Mouse (Mus musculus): ENCODE results near the gene Mafk. TPM values are rescaled to one million over a fixed set of nuclear protein-coding genes. Genes with fewer than 3 reads are reported as not detected.

The Mafk gene
- polyA plus RNA-seq, 1 experiment from 2014 or later: 13.5 TPM

GRCm38 (mm10) chr5:139817292-139817691 lies 26.0 kb downstream of the Mafk start:
- Histone ChIP-seq H3K27ac (ENCODE audit: low read depth, low read length) (no peak overlapping the region), H3K36me3 (ENCODE audit: control insufficient read depth, insufficient read depth, low read length) (0 out of 2 replicates have a peak, but pooled peaks cover 4% of the 10 kb centered on the region), H3K4me2 (no peak overlapping the region), H3K9me3 (replicated peaks; ENCODE audit: control insufficient read depth, low read length) (no peaks in the 10 kb centered on the region), H3K27me3 (ENCODE audit: control insufficient read depth, insufficient read depth, low read length) (peaks cover 27% of the 10 kb centered on the region), H3K4me3 (ENCODE audit: low read depth, low read length) (no peak overlapping the region), H3K4me1 (ENCODE audit: control insufficient read depth, insufficient read depth, low read length) (no peaks in the 10 kb centered on the region), H3K9ac (ENCODE audit: low read depth, low read length) (no peak overlapping the region)
- WGBS (ENCODE audit: insufficient replicate concordance): 6% methylated on average over 1 of the region's 1 CpGs
- no peak for ATAC-seq (replicated peaks; ENCODE audit: insufficient number of reproducible peaks, low FRiP score, low TSS enrichment)

GRCm38 (mm10) chr5:139818056-139818455 lies 26.7 kb downstream of the Mafk start:
- no peak overlapping the region; the same call in 1 of the 2 replicates for H3K9ac ChIP-seq (ENCODE audit: low read depth, low read length)
- H3K27ac ChIP-seq (ENCODE audit: low read depth, low read length): peak overlapping the region; percentile 35; the same call in 1 of the 2 replicates
- no peak overlapping the region for H3K4me3 ChIP-seq (ENCODE audit: low read depth, low read length)
- H3K9me3 ChIP-seq (replicated peaks; ENCODE audit: control insufficient read depth, low read length): no peaks in the 10 kb centered on the region
- peaks cover 6% of the 10 kb centered on the region; the same call in 1 of the 2 replicates for H3K36me3 ChIP-seq (ENCODE audit: control insufficient read depth, insufficient read depth, low read length)
- peak; percentile 60; the same call in 1 of the 2 replicates for ATAC-seq (replicated peaks; ENCODE audit: insufficient number of reproducible peaks, low FRiP score, low TSS enrichment)
- peaks cover 21% of the 10 kb centered on the region for H3K27me3 ChIP-seq (ENCODE audit: control insufficient read depth, insufficient read depth, low read length)
- H3K4me1 ChIP-seq (ENCODE audit: control insufficient read depth, insufficient read depth, low read length): no peaks in the 10 kb centered on the region
- no peak overlapping the region for H3K4me2 ChIP-seq
- WGBS (ENCODE audit: insufficient replicate concordance): 52% methylated on average over 3 of the region's 3 CpGs

DNA sequence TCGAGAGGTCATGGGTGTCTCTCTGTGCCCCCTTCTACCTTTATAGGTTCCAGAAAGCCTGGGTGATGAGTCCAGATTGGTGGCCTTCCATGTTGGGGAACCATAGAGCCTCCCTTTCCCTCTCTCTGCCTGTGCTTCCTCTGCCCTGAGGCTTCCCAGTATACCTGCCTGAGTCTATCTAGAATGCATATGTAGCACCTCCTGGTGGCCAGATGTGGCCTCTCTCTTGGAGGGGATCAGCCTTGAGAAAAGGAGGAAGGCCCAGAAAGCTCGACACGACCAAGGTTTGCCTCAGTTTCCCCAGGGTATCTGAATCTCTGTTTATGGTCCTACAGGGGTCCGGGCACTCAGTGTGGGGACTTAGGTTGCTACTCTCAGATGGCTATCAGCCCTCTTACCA lies 27.5 kb downstream of the Mafk start:
- Histone ChIP-seq H3K36me3 (ENCODE audit: control insufficient read depth, insufficient read depth, low read length) (peaks cover 13% of the 10 kb centered on the region), H3K4me2 (no peak overlapping the region), H3K4me3 (ENCODE audit: low read depth, low read length) (no peak overlapping the region), H3K27me3 (ENCODE audit: control insufficient read depth, insufficient read depth, low read length) (peaks cover 15% of the 10 kb centered on the region), H3K9me3 (replicated peaks; ENCODE audit: control insufficient read depth, low read length) (no peaks in the 10 kb centered on the region), H3K4me1 (ENCODE audit: control insufficient read depth, insufficient read depth, low read length) (no peaks in the 10 kb centered on the region), H3K9ac (ENCODE audit: low read depth, low read length) (no peak overlapping the region), H3K27ac (ENCODE audit: low read depth, low read length) (peak overlapping the region; percentile 35; the same call in 1 of the 2 replicates)
- 38% methylated on average over 4 of the region's 4 CpGs for WGBS (ENCODE audit: insufficient replicate concordance)
- ATAC-seq (replicated peaks; ENCODE audit: insufficient number of reproducible peaks, low FRiP score, low TSS enrichment): 0 out of 2 replicates have a peak, but pooled peaks have one; percentile 52

GRCm38 (mm10) chr5:139819538-139820181 lies 28.3 kb downstream of the Mafk start, which contains the start of gene Tmem184a:
Gene Tmem184a (minus strand): TSS chr5:139819917.
- no peak for ATAC-seq (replicated peaks; ENCODE audit: insufficient number of reproducible peaks, low FRiP score, low TSS enrichment)
- no peak within 1 kb of the TSS for H3K27ac ChIP-seq (ENCODE audit: low read depth, low read length)
- WGBS (ENCODE audit: insufficient replicate concordance): 83% methylated on average over 9 of the region's 9 CpGs
- H3K4me3 ChIP-seq (ENCODE audit: low read depth, low read length): no peak within 1 kb of the TSS
- H3K4me1 ChIP-seq (ENCODE audit: control insufficient read depth, insufficient read depth, low read length): no peaks in the 10 kb centered on the region
- peaks cover 13% of the 10 kb centered on the region for H3K36me3 ChIP-seq (ENCODE audit: control insufficient read depth, insufficient read depth, low read length)
- peaks cover 6% of the 10 kb centered on the region; the same call in 1 of the 2 replicates for H3K27me3 ChIP-seq (ENCODE audit: control insufficient read depth, insufficient read depth, low read length)
- no peak within 1 kb of the TSS for H3K9ac ChIP-seq (ENCODE audit: low read depth, low read length)
- no peak within 1 kb of the TSS for H3K4me2 ChIP-seq
- H3K9me3 ChIP-seq (replicated peaks; ENCODE audit: control insufficient read depth, low read length): no peaks in the 10 kb centered on the region

DNA sequence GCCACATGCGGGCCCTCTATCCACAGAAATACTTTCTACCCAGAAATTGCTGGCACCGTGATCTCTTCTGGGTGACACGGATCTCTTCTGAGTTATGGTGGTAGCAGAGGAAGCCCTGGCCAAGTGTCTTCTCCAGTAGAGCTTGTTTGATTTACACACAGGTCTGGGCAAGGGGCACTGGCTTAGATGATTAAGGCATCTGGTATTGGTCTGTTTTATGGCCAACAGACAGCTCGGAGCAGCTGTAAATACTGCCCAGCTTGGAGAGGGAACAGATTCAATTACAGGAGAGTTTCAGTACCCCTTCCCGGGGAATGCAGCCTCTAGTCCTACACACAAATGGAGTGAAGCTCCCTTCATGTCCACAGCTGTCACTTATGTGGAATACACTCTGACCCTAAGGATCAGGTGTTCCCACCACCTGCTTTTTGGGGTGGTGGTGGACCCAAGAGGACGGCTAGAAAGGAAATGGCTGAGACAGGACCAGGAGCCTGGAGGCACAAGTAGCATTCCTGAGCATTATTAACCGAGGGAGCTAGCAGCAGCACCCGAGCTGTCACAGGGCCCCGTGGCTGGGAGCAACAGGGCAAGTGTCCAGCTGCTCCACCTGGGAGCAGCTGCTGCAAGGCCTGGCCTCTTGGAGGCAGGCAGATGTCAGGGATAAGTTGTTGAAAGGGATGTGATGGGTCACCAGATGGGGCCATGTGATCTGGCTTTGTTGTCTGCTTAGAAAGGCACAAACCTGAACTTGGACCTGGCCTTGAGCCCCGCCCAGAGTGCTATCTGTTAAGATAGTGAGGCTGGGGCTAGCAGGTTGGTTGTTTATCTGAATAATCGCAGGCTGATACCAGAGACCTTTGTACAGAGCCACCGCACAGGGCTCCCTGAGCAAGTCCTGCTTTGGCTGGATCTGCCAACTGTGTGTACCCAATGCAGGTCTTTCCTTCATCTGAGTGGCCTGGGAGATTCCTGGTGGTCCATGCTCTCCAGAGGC lies 30.4 kb downstream of the Mafk start:
- no peak overlapping the region for H3K4me3 ChIP-seq (ENCODE audit: low read depth, low read length)
- H3K27me3 ChIP-seq (ENCODE audit: control insufficient read depth, insufficient read depth, low read length): no peaks in the 10 kb centered on the region
- H3K27ac ChIP-seq (ENCODE audit: low read depth, low read length): no peak overlapping the region
- no peaks in the 10 kb centered on the region for H3K9me3 ChIP-seq (replicated peaks; ENCODE audit: control insufficient read depth, low read length)
- no peak overlapping the region for H3K4me2 ChIP-seq
- 72% methylated on average over 12 of the region's 12 CpGs for whole genome bisulfite sequencing (ENCODE audit: insufficient replicate concordance)
- H3K9ac ChIP-seq (ENCODE audit: low read depth, low read length): no peak overlapping the region
- peaks cover 10% of the 10 kb centered on the region for H3K4me1 ChIP-seq (ENCODE audit: control insufficient read depth, insufficient read depth, low read length)
- no peak for ATAC-seq (replicated peaks; ENCODE audit: insufficient number of reproducible peaks, low FRiP score, low TSS enrichment)
- H3K36me3 ChIP-seq (ENCODE audit: control insufficient read depth, insufficient read depth, low read length): peaks cover 13% of the 10 kb centered on the region

DNA sequence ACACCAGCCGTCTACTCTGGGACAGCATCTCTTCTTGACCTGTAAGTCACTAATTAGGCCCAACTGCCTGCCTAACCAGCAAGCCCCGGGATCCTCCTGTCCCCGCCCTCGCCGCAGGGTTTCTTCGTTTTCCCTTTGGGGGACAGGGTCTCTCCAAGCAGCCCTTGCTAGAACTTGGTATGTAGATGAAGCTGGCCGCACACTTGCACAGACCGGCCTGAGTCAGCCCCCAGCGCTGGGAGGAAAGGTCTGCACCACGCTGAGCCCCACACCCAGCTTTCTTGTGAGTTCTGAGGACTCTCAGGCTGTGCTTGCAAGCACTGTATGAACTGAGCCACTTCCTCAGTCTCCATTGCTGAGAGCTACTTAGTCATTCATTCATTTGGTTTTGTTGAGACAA lies 33.2 kb downstream of the Mafk start:
- H3K4me2 ChIP-seq: no peak overlapping the region
- no peak for ATAC-seq (replicated peaks; ENCODE audit: insufficient number of reproducible peaks, low FRiP score, low TSS enrichment)
- H3K9ac ChIP-seq (ENCODE audit: low read depth, low read length): no peak overlapping the region
- H3K27ac ChIP-seq (ENCODE audit: low read depth, low read length): no peak overlapping the region
- 88% methylated on average over 10 of the region's 10 CpGs for WGBS (ENCODE audit: insufficient replicate concordance)
- H3K27me3 ChIP-seq (ENCODE audit: control insufficient read depth, insufficient read depth, low read length): no peaks in the 10 kb centered on the region
- H3K36me3 ChIP-seq (ENCODE audit: control insufficient read depth, insufficient read depth, low read length): peaks cover 13% of the 10 kb centered on the region
- no peak overlapping the region for H3K4me3 ChIP-seq (ENCODE audit: low read depth, low read length)
- H3K4me1 ChIP-seq (ENCODE audit: control insufficient read depth, insufficient read depth, low read length): peaks cover 10% of the 10 kb centered on the region
- H3K9me3 ChIP-seq (replicated peaks; ENCODE audit: control insufficient read depth, low read length): no peaks in the 10 kb centered on the region

DNA sequence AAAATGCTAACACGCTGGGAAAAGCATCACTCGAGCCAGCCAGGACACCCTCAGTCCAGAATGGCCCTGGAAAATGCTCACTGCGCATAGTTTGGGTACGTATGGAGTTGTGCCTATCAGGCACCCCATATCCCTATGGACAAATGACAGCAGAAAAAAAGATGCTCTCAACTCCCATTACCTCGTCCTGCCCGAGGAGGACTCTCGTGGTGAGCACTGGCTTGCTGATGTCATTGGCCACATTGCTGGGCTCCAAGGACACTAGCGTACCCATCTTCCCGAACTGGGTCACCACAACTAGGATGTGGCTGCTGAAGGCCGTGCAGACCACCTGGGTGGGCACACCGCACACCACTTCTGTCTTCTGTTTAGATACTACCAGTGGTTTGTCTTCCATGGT lies 34.6 kb downstream of the Mafk start:
- peak overlapping the region; percentile 50; the same call in 1 of the 2 replicates for H3K27ac ChIP-seq (ENCODE audit: low read depth, low read length)

DNA sequence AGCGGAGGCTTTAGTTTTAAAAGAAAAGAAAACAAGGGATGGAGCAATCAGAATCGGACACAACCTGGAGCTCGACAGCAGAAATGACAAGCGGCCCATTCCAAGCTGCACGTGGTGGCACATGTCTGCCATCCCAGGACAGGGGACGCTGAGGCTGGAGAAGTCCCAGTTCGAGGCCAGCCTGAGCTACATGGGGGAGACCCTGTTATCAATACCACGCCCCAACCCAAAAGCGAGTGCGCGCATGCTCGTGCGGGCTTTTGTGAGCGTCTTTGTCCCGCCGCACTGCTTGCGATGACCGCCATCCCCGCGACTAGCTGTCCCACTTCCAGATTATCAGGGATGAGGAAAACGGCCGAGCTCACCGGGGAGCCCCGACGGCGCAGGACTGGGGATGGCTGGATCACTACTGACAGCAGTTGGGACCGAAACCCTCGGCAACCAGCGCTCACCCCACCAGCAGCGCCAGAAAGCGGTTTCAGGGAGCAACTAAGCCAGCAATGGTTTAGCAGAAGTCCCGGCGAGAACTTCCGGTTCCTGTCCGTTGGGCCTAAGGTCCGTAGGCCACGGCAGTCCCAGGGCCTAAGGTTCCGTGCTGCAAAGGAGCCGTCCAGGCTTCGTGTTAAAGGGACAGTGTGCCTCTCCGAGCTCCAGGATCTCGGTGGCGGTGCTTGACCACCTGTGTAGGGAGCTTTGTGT lies 35.2 kb downstream of the Mafk start, which contains the start of the genes Gm26938 and Psmg3:
TSS of gene Gm26938 (minus strand) at position 51 of the 699 bp plus-strand sequence.
TSS of gene Psmg3 (minus strand) at position 529 of the 699 bp plus-strand sequence.
- Histone ChIP-seq H3K4me1 (ENCODE audit: control insufficient read depth, insufficient read depth, low read length) (peaks cover 10% of the 10 kb centered on the region), H3K9ac (ENCODE audit: low read depth, low read length) (peak within 1 kb of the TSS; percentile 84), H3K27ac (ENCODE audit: low read depth, low read length) (peak within 1 kb of the TSS; percentile 50), H3K27me3 (ENCODE audit: control insufficient read depth, insufficient read depth, low read length) (no peaks in the 10 kb centered on the region), H3K4me3 (ENCODE audit: low read depth, low read length) (peak within 1 kb of the TSS; percentile 84), H3K4me2 (peak within 1 kb of the TSS; percentile 96), H3K36me3 (ENCODE audit: control insufficient read depth, insufficient read depth, low read length) (peaks cover 13% of the 10 kb centered on the region), H3K9me3 (replicated peaks; ENCODE audit: control insufficient read depth, low read length) (no peaks in the 10 kb centered on the region)
- peak; percentile 63; the same call in 1 of the 2 replicates for ATAC-seq (replicated peaks; ENCODE audit: insufficient number of reproducible peaks, low FRiP score, low TSS enrichment)
- 1% methylated on average over 43 of the region's 43 CpGs for WGBS (ENCODE audit: insufficient replicate concordance)

More for the DNA sequence above, 34.6 kb downstream of the Mafk start:
- Histone ChIP-seq H3K9ac (ENCODE audit: low read depth, low read length) (peak overlapping the region; percentile 84), H3K4me3 (ENCODE audit: low read depth, low read length) (peak overlapping the region; percentile 84), H3K9me3 (replicated peaks; ENCODE audit: control insufficient read depth, low read length) (no peaks in the 10 kb centered on the region), H3K27me3 (ENCODE audit: control insufficient read depth, insufficient read depth, low read length) (no peaks in the 10 kb centered on the region), H3K4me2 (peak overlapping the region; percentile 96), H3K36me3 (ENCODE audit: control insufficient read depth, insufficient read depth, low read length) (peaks cover 13% of the 10 kb centered on the region), H3K4me1 (ENCODE audit: control insufficient read depth, insufficient read depth, low read length) (peaks cover 10% of the 10 kb centered on the region)
- 37% methylated on average over 11 of the region's 11 CpGs for WGBS (ENCODE audit: insufficient replicate concordance)
- ATAC-seq (replicated peaks; ENCODE audit: insufficient number of reproducible peaks, low FRiP score, low TSS enrichment): no peak

All from heart, embryonic 11.5 days (tissue).